ENCODE assay signal across 8 mouse cellular contexts in the genomic region with DNA sequence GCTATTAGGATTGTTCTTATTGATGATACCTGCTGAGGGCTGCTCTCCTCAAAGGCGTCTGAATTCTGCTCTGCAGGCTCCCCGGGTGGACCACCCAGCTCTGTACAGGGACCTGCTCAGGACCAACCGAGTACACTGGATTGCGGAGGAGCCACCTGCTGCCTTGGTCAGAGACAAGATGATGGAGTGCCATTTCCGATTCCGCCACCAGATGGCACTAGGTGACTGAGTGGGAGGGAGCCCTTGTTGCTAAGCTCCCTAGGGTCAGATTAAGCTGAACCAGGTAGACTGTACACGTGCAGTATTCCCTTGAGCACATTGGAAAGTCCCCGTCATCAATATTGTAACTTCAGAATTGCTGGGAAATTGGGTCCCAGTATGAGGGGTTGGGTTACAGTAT. TPM values are rescaled to one million over a fixed set of nuclear protein-coding genes. Genes with fewer than 3 reads are reported as not detected.
A peak's percentile ranks its signal among the peaks of the same experiment; 100 is the strongest.
DNase-seq lines count a peak whose midpoint lies in the region; ATAC-seq and TF ChIP-seq lines count a peak whose summit lies in the region.

No protein-coding gene starts in this region.

- H3K9ac ChIP-seq in liver, postnatal 0 days (replicated peaks): no peak overlapping the region

- peak; percentile 54; the same call in 1 of the 2 replicates for ATAC-seq in liver, postnatal 0 days

- peak; percentile 86 to 88 for DNase-seq in B cell, adult 2 months
- DNase-seq in adipocyte (ENCODE audit: low spot score): peak; percentile 64
- DNase-seq in embryo, embryonic 10 days (ENCODE audit: low spot score): peak; percentile 93
- DNase-seq in gastrocnemius, postnatal 4 days (ENCODE audit: low spot score in 2 of 2): peak; percentile 48 to 66
- peak; percentile 90 for DNase-seq in kidney, postnatal 10 days
- peak; percentile 86 for DNase-seq in liver, postnatal 0 days
- peak; percentile 78 for DNase-seq in ovary, postnatal 36 days (ENCODE audit: low spot score)
- peak; percentile 89 for DNase-seq in thymus, adult 2 months

- no peaks in the 10 kb centered on the region for H3K9me3 ChIP-seq in liver, postnatal 0 days (ENCODE audit: low read length)

- 26% methylated on average over 8 of the region's 8 CpGs for WGBS in liver, postnatal 0 days (ENCODE audit: insufficient replicate concordance)
- 27% methylated on average over 8 of the region's 8 CpGs for WGBS in thymus, adult 2 months

- no peak overlapping the region for H3K4me3 ChIP-seq in liver, postnatal 0 days (ENCODE audit: low read depth, low read length)
- no peak overlapping the region for H3K4me3 ChIP-seq in thymus, adult 2 months (ENCODE audit: control insufficient read depth, insufficient read depth, low read length)

- peak; percentile 92 for TF ChIP-seq CTCF in liver, postnatal 0 days (IDR thresholded peaks at IDR 0.05; ENCODE audit: low read depth)
- peak; percentile 85; the same call in 1 of the 2 replicates for TF ChIP-seq CTCF in thymus, adult 2 months (IDR thresholded peaks at IDR 0.05; ENCODE audit: borderline replicate concordance, control insufficient read depth, extremely low read depth, insufficient read depth, low read length, poor library complexity)

- no peaks in the 10 kb centered on the region for H3K4me1 ChIP-seq in liver, postnatal 0 days (ENCODE audit: insufficient read depth)
- H3K4me1 ChIP-seq in thymus, adult 2 months (replicated peaks; ENCODE audit: control insufficient read depth, insufficient read depth, low read length): no peaks in the 10 kb centered on the region

- no peak overlapping the region for H3K27ac ChIP-seq in liver, postnatal 0 days (ENCODE audit: low read depth)
- no peak overlapping the region for H3K27ac ChIP-seq in thymus, adult 2 months (ENCODE audit: control insufficient read depth, insufficient read depth, low read length)

- TF ChIP-seq POLR2A in thymus, adult 2 months (IDR thresholded peaks at IDR 0.05; ENCODE audit: control insufficient read depth, extremely low read depth, insufficient read depth, low read length, poor library complexity): no peak

- H3K4me2 ChIP-seq in liver, postnatal 0 days (ENCODE audit: low read depth, low read length): no peak overlapping the region

- TF ChIP-seq EP300 in liver, postnatal 0 days (IDR thresholded peaks at IDR 0.05; ENCODE audit: low read depth): no peak

- H3K36me3 ChIP-seq in liver, postnatal 0 days (replicated peaks; ENCODE audit: insufficient read depth, low read length): peaks cover 48% of the 10 kb centered on the region
- H3K36me3 ChIP-seq in thymus, adult 2 months (ENCODE audit: control insufficient read depth, insufficient read depth, low read length): peaks cover 14% of the 10 kb centered on the region

- no peaks in the 10 kb centered on the region for H3K27me3 ChIP-seq in liver, postnatal 0 days (ENCODE audit: insufficient read depth, low read length)
- no peaks in the 10 kb centered on the region for H3K27me3 ChIP-seq in thymus, adult 2 months (ENCODE audit: control insufficient read depth, insufficient read depth, low read length)

RNA-seq across cellular contexts. Expression of a gene that starts 17.2 kb away (rescaled TPM):
- total RNA-seq in gastrocnemius, postnatal 4 days (2021): 10 to 100 TPM; 27.7 to 34.3 TPM
- polyA plus RNA-seq in liver, postnatal 0 days (2015; fragmentation: Nextera tagmentation; extraction: Ambion mirVana): 13.9 and 15.3 TPM in 2 replicates
- 34.7 and 39.1 TPM in 2 replicates for polyA plus RNA-seq in thymus, adult 2 months (2012; rRNA removed)

RNA-seq across cellular contexts. Expression of a gene that starts 36.7 kb away (rescaled TPM):
- total RNA-seq in gastrocnemius, postnatal 4 days (2021): 1 to 10 TPM; 4.8 to 5.6 TPM
- polyA plus RNA-seq in liver, postnatal 0 days (2015; fragmentation: Nextera tagmentation; extraction: Ambion mirVana): 8.2 and 8.9 TPM in 2 replicates
- 39.6 and 52.5 TPM in 2 replicates for polyA plus RNA-seq in thymus, adult 2 months (2012; rRNA removed)
